ENCODE assay signal across 9 mouse cellular contexts in genomic region chr1:84934151-84934502, GRCm38 (mm10). TPM values are rescaled to one million over a fixed set of nuclear protein-coding genes. Genes with fewer than 3 reads are reported as not detected.
DNase-seq lines count a peak whose midpoint lies in the region; ATAC-seq and TF ChIP-seq lines count a peak whose summit lies in the region.
"Had no signal": no experiment of that assay in that cellular context is flagged by ENCODE, and none has a peak within 500 bp of the region (broad histone marks: within the 10 kb centered on the region; RNA-seq: fewer than 3 reads in every experiment).

No protein-coding gene starts in this region.

- intact Hi-C loops in heart, postnatal 10 days (cut with DNase I): no loop called here

- peaks cover 34% of the 10 kb centered on the region for H3K27me3 ChIP-seq in heart, embryonic 10.5 days (ENCODE audit: insufficient read depth, poor library complexity, severe bottlenecking)
- peaks cover 42% of the 10 kb centered on the region for H3K27me3 ChIP-seq in E14TG2a.4 (ENCODE audit: insufficient read depth, low read length)
- peaks cover 19% of the 10 kb centered on the region for H3K27me3 ChIP-seq in embryonic facial prominence, embryonic 12.5 days
- peaks cover 18% of the 10 kb centered on the region for H3K27me3 ChIP-seq in limb, embryonic 11.5 days (ENCODE audit: control insufficient read depth, insufficient read depth, low read length)
- H3K27me3 ChIP-seq in stomach, embryonic 14.5 days (ENCODE audit: control insufficient read depth, insufficient read depth, low read length): 0 out of 2 replicates have a peak, but pooled peaks cover 5% of the 10 kb centered on the region

- 0 out of 2 replicates have a peak overlapping the region, but pooled peaks have one; percentile 63 for H3K27ac ChIP-seq in heart, embryonic 10.5 days
- H3K27ac ChIP-seq in embryonic facial prominence, embryonic 12.5 days: no peak overlapping the region
- no peak overlapping the region for H3K27ac ChIP-seq in limb, embryonic 11.5 days (replicated peaks; ENCODE audit: low read depth, low read length)
- no peak overlapping the region for H3K27ac ChIP-seq in stomach, embryonic 14.5 days (ENCODE audit: low read length)

- H3K4me3 ChIP-seq in heart, embryonic 10.5 days: peak overlapping the region; percentile 72
- H3K4me3 ChIP-seq in E14TG2a.4 (replicated peaks; ENCODE audit: low read length): peak overlapping the region; percentile 82
- H3K4me3 ChIP-seq in embryonic facial prominence, embryonic 12.5 days: peak overlapping the region; percentile 60
- peak overlapping the region; percentile 51 for H3K4me3 ChIP-seq in limb, embryonic 11.5 days (ENCODE audit: low read depth, low read length)
- peak overlapping the region; percentile 50 for H3K4me3 ChIP-seq in stomach, embryonic 14.5 days (ENCODE audit: low read depth, low read length)

- H3K9me3 ChIP-seq in heart, embryonic 10.5 days: no peaks in the 10 kb centered on the region
- H3K9me3 ChIP-seq in E14TG2a.4 (ENCODE audit: low read length): no peaks in the 10 kb centered on the region
- no peaks in the 10 kb centered on the region for H3K9me3 ChIP-seq in embryonic facial prominence, embryonic 12.5 days
- no peaks in the 10 kb centered on the region for H3K9me3 ChIP-seq in limb, embryonic 11.5 days (ENCODE audit: control insufficient read depth, low read length)
- no peaks in the 10 kb centered on the region for H3K9me3 ChIP-seq in stomach, embryonic 14.5 days (ENCODE audit: control insufficient read depth, low read depth, low read length)

- H3K4me2 ChIP-seq in embryonic facial prominence, embryonic 12.5 days (replicated peaks): peak overlapping the region; percentile 97
- peak overlapping the region; percentile 94 for H3K4me2 ChIP-seq in limb, embryonic 11.5 days (ENCODE audit: low read depth, severe bottlenecking)
- peak overlapping the region; percentile 73 for H3K4me2 ChIP-seq in stomach, embryonic 14.5 days (replicated peaks; ENCODE audit: low read depth, low read length)

- peak overlapping the region; percentile 60 for H3K9ac ChIP-seq in embryonic facial prominence, embryonic 12.5 days
- peak overlapping the region; percentile 51 for H3K9ac ChIP-seq in limb, embryonic 11.5 days (ENCODE audit: low read length)
- peak overlapping the region; percentile 15; the same call in 1 of the 2 replicates for H3K9ac ChIP-seq in stomach, embryonic 14.5 days (replicated peaks; ENCODE audit: low read depth, low read length)

- 1% methylated on average over 12 of the region's 12 CpGs for WGBS in heart, embryonic 10.5 days
- 1% methylated on average over 12 of the region's 12 CpGs for WGBS in embryonic facial prominence, embryonic 12.5 days
- under 1% methylated on average over 12 of the region's 12 CpGs for WGBS in limb, embryonic 11.5 days
- WGBS in stomach, embryonic 14.5 days: 0% methylated on average over 12 of the region's 12 CpGs

- ATAC-seq in embryonic facial prominence, embryonic 12.5 days (ENCODE audit: insufficient number of reproducible peaks, insufficient read depth, low FRiP score, low TSS enrichment): peak; percentile 76; the same call in 1 of the 2 replicates
- no peak for ATAC-seq in limb, embryonic 11.5 days (ENCODE audit: insufficient number of reproducible peaks, low FRiP score, low TSS enrichment, low read depth)
- no peak; the same call in 1 of the 2 replicates for ATAC-seq in stomach, embryonic 14.5 days (ENCODE audit: insufficient number of reproducible peaks, insufficient read depth, low FRiP score, low read depth)
- no peak for ATAC-seq in monocyte, adult 5-6 weeks (replicated peaks; ENCODE audit: insufficient number of reproducible peaks, low FRiP score, low TSS enrichment, poor library complexity, severe bottlenecking)

- no peak for TF ChIP-seq CTCF in E14TG2a.4 (conservative IDR thresholded peaks at IDR 0.05; ENCODE audit: low read length)

- DNase-seq in heart, embryonic 10.5 days (ENCODE audit: low spot score): no peak
- no peak for DNase-seq in heart, postnatal 10 days
- DNase-seq in limb, embryonic 11.5 days (ENCODE audit: low spot score): peak; percentile 65
- DNase-seq in ovary, postnatal 36 days (ENCODE audit: low spot score): no peak

- no peaks in the 10 kb centered on the region for H3K36me3 ChIP-seq in heart, embryonic 10.5 days
- no peaks in the 10 kb centered on the region for H3K36me3 ChIP-seq in E14TG2a.4 (ENCODE audit: insufficient read depth, low read length)
- H3K36me3 ChIP-seq in embryonic facial prominence, embryonic 12.5 days: no peaks in the 10 kb centered on the region
- no peaks in the 10 kb centered on the region for H3K36me3 ChIP-seq in limb, embryonic 11.5 days (ENCODE audit: control insufficient read depth, insufficient read depth, low read length)
- no peaks in the 10 kb centered on the region for H3K36me3 ChIP-seq in stomach, embryonic 14.5 days (ENCODE audit: control insufficient read depth, insufficient read depth, low read length)

- H3K4me1 ChIP-seq in heart, embryonic 10.5 days: peaks cover 5% of the 10 kb centered on the region; the same call in 1 of the 2 replicates
- H3K4me1 ChIP-seq in E14TG2a.4 (replicated peaks; ENCODE audit: low read depth, low read length): peaks cover 22% of the 10 kb centered on the region
- H3K4me1 ChIP-seq in embryonic facial prominence, embryonic 12.5 days: no peaks in the 10 kb centered on the region
- no peaks in the 10 kb centered on the region for H3K4me1 ChIP-seq in limb, embryonic 11.5 days (ENCODE audit: control insufficient read depth, insufficient read depth, low read length)
- no peaks in the 10 kb centered on the region for H3K4me1 ChIP-seq in stomach, embryonic 14.5 days (ENCODE audit: control insufficient read depth, insufficient read depth, low read length)

RNA-seq across cellular contexts. Expression of gene Slc16a14, which starts 0.8 kb away (rescaled TPM):
- polyA plus RNA-seq in heart, embryonic 10.5 days (2016; fragmentation: Nextera tagmentation; extraction: Ambion mirVana): 0.09 and 0.18 TPM in 2 replicates
- total RNA-seq in heart, postnatal 10 days (2021): under 1 TPM in 1 of 2 experiments, not detected in 1; 0.17 TPM
- polyA plus RNA-seq in embryonic facial prominence, embryonic 12.5 days (2016; fragmentation: Nextera tagmentation; extraction: Ambion mirVana): 0.75 and 1.9 TPM in 2 replicates
- 0.05 and 0.07 TPM in 2 replicates for polyA plus RNA-seq in limb, embryonic 11.5 days (2014; fragmentation: Nextera tagmentation; extraction: Ambion mirVana)
- 0.20 and 0.42 TPM in 2 replicates for polyA plus RNA-seq in stomach, embryonic 14.5 days (2014; fragmentation: Nextera tagmentation; extraction: Ambion mirVana)
- 0.29 TPM in 1 of 3 replicates, not detected in the others for total RNA-seq in monocyte, adult 5-6 weeks (2017)
- total RNA-seq: MEL had no signal
